Mouse (Mus musculus) spleen, adult 2 months (tissue): ENCODE results near the gene Slc36a2. TPM values are rescaled to one million over a fixed set of nuclear protein-coding genes. Genes with fewer than 3 reads are reported as not detected.

Source experiments
- DNase-seq, 2 experiments: peaks; one replicate each; pipeline versions ENCODE4 v3.0.0 to v3.0.0-alpha.2; 2012 to 2021; ENCODE audit warnings: low spot score in 2 of 2, low read depth in 1 of 2
- H3K27ac ChIP-seq: fragments of 200-500 bp; 2 replicates; pipeline ENCODE4 v1.5.1; 2012; ENCODE audit warnings: low read length, inconsistent platforms; ENCODE audit not compliant: insufficient read depth
- H3K27me3 ChIP-seq: fragments of 200-500 bp; 2 replicates; pipeline ENCODE4 v1.6.1; 2012; ENCODE audit warnings: mild to moderate bottlenecking, moderate library complexity, low read length, inconsistent platforms; ENCODE audit not compliant: control insufficient read depth, insufficient read depth
- H3K36me3 ChIP-seq: fragments of 200-500 bp; 2 replicates; pipeline ENCODE4 v1.6.1; 2012; ENCODE audit warnings: mild to moderate bottlenecking, low read length, inconsistent platforms; ENCODE audit not compliant: control insufficient read depth, insufficient read depth
- H3K4me1 ChIP-seq: fragments of 200-500 bp; 2 replicates; pipeline ENCODE4 v1.6.1; 2011; ENCODE audit warnings: inconsistent platforms; ENCODE audit not compliant: control insufficient read depth, insufficient read depth, insufficient read length
- H3K4me3 ChIP-seq: fragments of 200-500 bp; 2 replicates; pipeline ENCODE4 v1.5.1; 2011; ENCODE audit warnings: mild to moderate bottlenecking, inconsistent platforms; ENCODE audit not compliant: insufficient read depth, insufficient read length; ENCODE audit errors: extremely low read depth
- CTCF ChIP-seq: fragments of 200-500 bp; IDR thresholded peaks from 2 replicates; pipeline ENCODE4 v1.5.1; 2011; ENCODE audit warnings: mild to moderate bottlenecking, inconsistent platforms; ENCODE audit not compliant: insufficient read depth, insufficient read length, insufficient replicate concordance; ENCODE audit errors: extremely low read depth
- POLR2A ChIP-seq: fragments of 200-500 bp; IDR thresholded peaks from 2 replicates; pipeline ENCODE4 v1.6.1; 2011; ENCODE audit warnings: low read depth, low read length, inconsistent platforms
- WGBS: fragments of 180-500 bp; shearing (Covaris S2); methylation state at CpG from one replicate; pipeline ENCODE4 v1.1.7; 2018; 5-methylcytosine and 5-hydroxymethylcytosine counted together
- polyA plus RNA-seq: library from polyadenylated mRNA; depleted of rRNA; stranded (reverse); fragments of >200 nt; gene quantifications from 2 replicates; pipeline ENCODE4 v1.2.3, GENCODE M21; 2012; rRNA removed

Gene Slc36a2
- 10.2 and 12.8 TPM in 2 replicates for polyA plus RNA-seq

DNA sequence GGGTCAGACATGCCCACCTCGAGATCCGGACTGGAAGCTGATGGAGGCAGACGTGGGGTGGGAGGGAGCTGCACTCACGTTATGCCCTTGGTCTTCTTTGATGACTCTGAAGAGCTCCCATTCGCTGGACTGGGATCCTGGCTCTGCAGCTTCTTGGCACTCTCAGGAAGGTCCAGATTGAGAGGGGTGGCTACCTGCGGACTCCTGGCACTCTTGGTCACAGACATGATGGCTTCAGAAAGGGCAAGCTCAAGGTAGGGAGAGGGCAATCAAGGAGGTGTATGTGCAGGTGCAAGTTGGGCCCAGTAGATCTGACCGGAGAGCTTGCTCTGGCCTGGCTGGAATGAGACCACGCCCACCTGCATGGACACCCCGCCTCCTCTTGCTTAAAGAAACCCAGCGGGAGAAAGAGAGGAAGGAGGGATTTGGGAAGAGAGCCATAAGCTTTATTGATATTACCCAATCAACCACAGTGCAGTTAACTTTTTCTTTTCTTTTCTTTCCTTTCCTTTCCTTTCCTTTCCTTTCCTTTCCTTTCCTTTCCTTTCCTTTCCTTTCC lies at the start of gene Slc36a2:
Slc36a2 (minus strand) TSS at position 345 of the 559 bp plus-strand sequence.
- Histone ChIP-seq H3K4me3 (no peak within 1 kb of the TSS), H3K27ac (no peak within 1 kb of the TSS), H3K36me3 (no peaks in the 10 kb centered on the region), H3K4me1 (no peaks in the 10 kb centered on the region), H3K27me3 (no peaks in the 10 kb centered on the region)
- no peak for DNase-seq
- no peak for TF ChIP-seq CTCF
- WGBS: 76% methylated on average over 10 of the region's 10 CpGs

DNA sequence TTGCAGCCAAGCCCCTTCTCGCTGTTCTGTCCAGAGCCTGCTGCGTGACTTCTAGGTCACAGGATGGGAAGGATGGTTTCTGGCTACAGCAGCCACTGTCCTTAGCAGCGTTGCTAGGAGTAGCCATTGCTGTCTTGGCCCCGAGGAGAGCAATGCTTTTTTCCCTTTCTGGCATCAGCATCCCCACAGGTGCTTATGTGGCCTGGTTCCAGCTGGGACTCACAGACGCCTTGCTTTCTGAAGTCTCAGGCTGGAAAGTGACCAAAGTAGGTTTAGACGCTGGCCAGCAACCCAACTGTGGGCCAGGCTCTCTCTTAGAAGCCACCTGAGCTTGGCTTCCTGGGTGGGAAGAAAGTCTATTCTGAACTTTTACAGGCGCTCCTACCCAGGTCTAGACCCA lies 49.4 kb upstream of the Slc36a2 start:
- 91% methylated on average over 7 of the region's 7 CpGs for WGBS
- no peak for TF ChIP-seq CTCF
- TF ChIP-seq POLR2A: no peak
- no peak overlapping the region for H3K4me3 ChIP-seq
- H3K27ac ChIP-seq: no peak overlapping the region
- DNase-seq: no peak
- no peaks in the 10 kb centered on the region for H3K4me1 ChIP-seq
- H3K27me3 ChIP-seq: no peaks in the 10 kb centered on the region
- peaks cover 10% of the 10 kb centered on the region for H3K36me3 ChIP-seq

DNA sequence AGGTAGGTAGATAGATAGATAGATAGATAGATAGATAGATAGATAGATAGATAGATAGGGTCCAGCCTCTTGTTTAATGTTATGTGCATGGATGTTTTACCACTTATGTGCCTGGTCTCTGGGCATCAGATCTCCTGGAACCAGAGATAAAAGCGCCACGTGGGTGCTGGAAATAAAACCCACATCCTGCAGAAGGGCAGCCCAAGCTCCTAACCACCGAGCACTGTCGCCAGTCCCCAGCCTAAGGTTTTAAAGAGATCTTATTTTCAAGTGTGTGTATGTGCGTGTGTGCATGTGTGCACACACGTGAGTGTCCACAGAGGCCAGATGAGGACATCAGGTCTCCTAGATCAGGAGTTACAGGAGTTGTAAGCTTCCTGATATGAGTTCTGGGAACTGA lies 46.2 kb upstream of the Slc36a2 start:
- no peak overlapping the region for H3K4me3 ChIP-seq
- no peaks in the 10 kb centered on the region for H3K4me1 ChIP-seq
- no peaks in the 10 kb centered on the region for H3K27me3 ChIP-seq
- peaks cover 16% of the 10 kb centered on the region for H3K36me3 ChIP-seq
- no peak for TF ChIP-seq CTCF
- no peak for TF ChIP-seq POLR2A
- 31% methylated on average over 6 of the region's 6 CpGs for WGBS
- no peak for DNase-seq
- no peak overlapping the region for H3K27ac ChIP-seq

DNA sequence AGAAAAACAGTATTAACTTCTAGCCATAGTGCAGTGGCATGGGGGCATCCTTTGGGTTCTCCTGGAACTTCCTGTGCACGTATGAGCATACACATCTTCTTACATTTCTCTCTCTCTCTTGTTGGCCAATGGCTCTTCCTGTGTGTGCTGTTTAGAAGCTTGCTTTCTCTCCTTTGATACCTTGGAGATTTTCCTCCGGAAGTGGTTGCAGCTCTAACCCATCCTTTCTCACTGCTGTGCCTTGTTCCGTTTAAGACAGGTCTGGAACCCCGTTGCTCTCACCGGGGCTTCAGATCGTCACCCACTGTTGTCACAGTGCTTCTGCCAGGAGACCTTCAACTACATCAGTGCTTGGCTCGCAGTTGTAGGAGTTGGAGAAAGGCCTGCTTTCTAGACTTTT lies 36.4 kb upstream of the Slc36a2 start:
- no peak overlapping the region for H3K4me3 ChIP-seq
- no peak for DNase-seq
- H3K27ac ChIP-seq: no peak overlapping the region
- TF ChIP-seq POLR2A (no peak), CTCF (no peak)
- H3K36me3 ChIP-seq: peaks cover 38% of the 10 kb centered on the region
- no peaks in the 10 kb centered on the region for H3K27me3 ChIP-seq
- H3K4me1 ChIP-seq: no peaks in the 10 kb centered on the region
- WGBS: 86% methylated on average over 7 of the region's 7 CpGs

DNA sequence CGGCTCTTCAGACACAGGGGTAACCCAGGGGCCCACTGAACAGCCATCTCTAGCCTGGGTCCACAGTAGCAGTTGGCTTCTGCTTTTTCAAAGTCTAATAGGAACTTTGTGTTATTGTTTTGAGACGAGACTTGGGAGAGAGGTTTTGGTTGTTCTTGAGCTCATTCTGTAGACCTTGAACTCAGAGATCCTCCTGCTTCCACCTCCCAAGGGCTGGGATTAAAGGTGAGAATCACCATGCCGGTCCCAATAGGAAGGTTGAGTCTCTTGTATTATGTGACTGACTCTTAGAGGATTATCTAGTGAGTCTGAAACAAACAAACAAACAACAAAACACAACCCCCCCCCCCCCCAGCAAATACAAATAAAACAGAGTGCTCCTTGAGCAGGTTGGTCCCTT lies 33.6 kb upstream of the Slc36a2 start:
- TF ChIP-seq POLR2A (no peak), CTCF (no peak)
- no peak for DNase-seq
- H3K27ac ChIP-seq: no peak overlapping the region
- no peaks in the 10 kb centered on the region for H3K27me3 ChIP-seq
- 90% methylated on average over 3 of the region's 3 CpGs for WGBS
- H3K36me3 ChIP-seq: peaks cover 26% of the 10 kb centered on the region
- H3K4me1 ChIP-seq: no peaks in the 10 kb centered on the region
- no peak overlapping the region for H3K4me3 ChIP-seq

DNA sequence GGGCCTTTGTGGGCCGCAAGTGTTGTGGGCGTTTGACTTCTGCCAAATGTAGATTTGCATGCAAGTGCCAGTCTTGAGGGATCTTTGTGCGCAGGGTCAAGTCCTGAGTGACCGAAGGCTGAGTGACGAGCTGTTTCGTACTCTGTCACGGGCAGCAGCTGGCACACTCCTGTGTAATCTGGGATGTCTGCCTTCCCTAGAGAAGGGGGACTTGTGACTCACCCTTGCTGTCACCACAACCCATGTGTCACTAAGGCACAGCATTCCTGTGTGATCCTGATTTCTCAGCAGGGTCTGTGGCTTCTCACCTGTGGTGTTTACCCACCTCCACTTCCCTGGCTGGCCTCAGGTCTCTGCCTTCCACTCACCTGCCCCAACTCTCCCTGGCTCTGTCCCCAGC lies 33.0 kb upstream of the Slc36a2 start:
- Histone ChIP-seq H3K36me3 (peaks cover 26% of the 10 kb centered on the region), H3K27ac (no peak overlapping the region), H3K27me3 (no peaks in the 10 kb centered on the region), H3K4me3 (no peak overlapping the region), H3K4me1 (no peaks in the 10 kb centered on the region)
- no peak for DNase-seq
- 91% methylated on average over 7 of the region's 7 CpGs for WGBS
- TF ChIP-seq POLR2A: no peak
- TF ChIP-seq CTCF: no peak

DNA sequence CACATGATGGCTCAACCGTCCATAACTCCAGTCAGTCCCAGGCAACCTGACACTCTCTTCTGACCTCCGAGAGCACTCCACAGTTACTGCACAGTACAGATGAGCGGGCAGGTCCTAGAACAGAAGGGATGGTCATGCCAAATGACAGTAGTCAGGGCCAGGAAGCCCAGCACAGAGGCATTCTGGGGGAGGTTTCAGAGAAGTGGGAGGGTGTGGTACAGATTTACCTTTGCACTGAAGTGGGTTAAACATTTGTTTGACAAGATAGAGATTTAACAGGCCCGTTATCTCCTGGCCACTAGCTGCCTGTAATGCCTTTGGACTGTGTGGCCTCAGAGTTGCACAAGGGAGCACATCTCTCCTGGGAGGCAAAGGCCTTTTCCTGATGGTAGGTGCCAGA lies 32.5 kb upstream of the Slc36a2 start:
- Histone ChIP-seq H3K27ac (no peak overlapping the region), H3K4me3 (no peak overlapping the region), H3K36me3 (peaks cover 24% of the 10 kb centered on the region), H3K27me3 (no peaks in the 10 kb centered on the region), H3K4me1 (no peaks in the 10 kb centered on the region)
- no peak for TF ChIP-seq POLR2A
- TF ChIP-seq CTCF: no peak
- no peak for DNase-seq
- WGBS: 97% methylated on average over 4 of the region's 4 CpGs
